Mouse (Mus musculus) midbrain, embryonic 16.5 days (tissue): ENCODE data around the gene Arl14. TPM values are rescaled to one million over a fixed set of nuclear protein-coding genes. Genes with fewer than 3 reads are reported as not detected.

Experiments
- polyA plus RNA-seq: library from polyadenylated mRNA; unstranded; fragments of >200 nt; fragmentation: Nextera tagmentation; extraction: Ambion mirVana; gene quantifications from 2 replicates; pipeline ENCODE4 v1.2.1, GENCODE M21; 2015

Gene Arl14
- polyA plus RNA-seq, 1 experiment from 2014 or later = not detected

Other genes starting within 250 kb of the Arl14 start
- 7.2 and 8.6 TPM in 2 replicates for gene Ift80, start 217.8 kb upstream of the Arl14 start, polyA plus RNA-seq
- gene Smc4, start 217.7 kb upstream of the Arl14 start, polyA plus RNA-seq = 23.4 and 30.3 TPM in 2 replicates
- 31.9 and 39.5 TPM in 2 replicates for gene Trim59, start 177.7 kb upstream of the Arl14 start, polyA plus RNA-seq
- 30.3 and 30.5 TPM in 2 replicates for gene Kpna4, start 95.3 kb upstream of the Arl14 start, polyA plus RNA-seq
- gene Ppm1l, start 94.4 kb downstream of the Arl14 start, polyA plus RNA-seq = 19.3 and 25.7 TPM in 2 replicates